Mouse (Mus musculus): ENCODE results near the gene Gm3336. TPM values are rescaled to one million over a fixed set of nuclear protein-coding genes. Genes with fewer than 3 reads are reported as not detected.

Gm3336 gene
- not detected for total RNA-seq (2021)

- DNase-seq (ENCODE audit: extremely low spot score in 1 of 2, low spot score in 1 of 2) = peak in 1 of 2 experiments; percentile 67
Measured at GRCm38 (mm10) chr8:70718297-70718696, at the start of gene Gm3336. Gm3336 (plus strand) TSS chr8:70718543.

GRCm38 (mm10) chr8:70671615-70672324 lies 46.6 kb upstream of the Gm3336 start:
- DNase-seq (ENCODE audit: extremely low spot score in 1 of 2, low spot score in 1 of 2) = no peak

GRCm38 (mm10) chr8:70672325-70673078 lies 45.8 kb upstream of the Gm3336 start:
- peak in 1 of 2 experiments; percentile 25 for DNase-seq (ENCODE audit: extremely low spot score in 1 of 2, low spot score in 1 of 2)

GRCm38 (mm10) chr8:70673079-70673856 lies 45.1 kb upstream of the Gm3336 start, which contains the start of gene Lsm4:
Lsm4 (plus strand) TSS chr8:70673248.
- peak; percentile 96 to 99 for DNase-seq (ENCODE audit: extremely low spot score in 1 of 2, low spot score in 1 of 2)

- DNase-seq (ENCODE audit: extremely low spot score in 1 of 2, low spot score in 1 of 2) = no peak
Measured at GRCm38 (mm10) chr8:70674109-70674508, 44.2 kb upstream of the Gm3336 start.

GRCm38 (mm10) chr8:70674716-70675115 lies 43.6 kb upstream of the Gm3336 start:
- DNase-seq (ENCODE audit: extremely low spot score in 1 of 2, low spot score in 1 of 2) = no peak

GRCm38 (mm10) chr8:70675336-70675735 lies 43.0 kb upstream of the Gm3336 start:
- no peak for DNase-seq (ENCODE audit: extremely low spot score in 1 of 2, low spot score in 1 of 2)

- DNase-seq (ENCODE audit: extremely low spot score in 1 of 2, low spot score in 1 of 2) = no peak
Measured at GRCm38 (mm10) chr8:70677451-70678080, 40.8 kb upstream of the Gm3336 start.

- no peak for DNase-seq (ENCODE audit: extremely low spot score in 1 of 2, low spot score in 1 of 2)
Measured at GRCm38 (mm10) chr8:70678679-70679078, 39.7 kb upstream of the Gm3336 start.

GRCm38 (mm10) chr8:70679404-70679803 lies 38.9 kb upstream of the Gm3336 start:
- no peak for DNase-seq (ENCODE audit: extremely low spot score in 1 of 2, low spot score in 1 of 2)

GRCm38 (mm10) chr8:70680039-70680438 lies 38.3 kb upstream of the Gm3336 start:
- no peak for DNase-seq (ENCODE audit: extremely low spot score in 1 of 2, low spot score in 1 of 2)

GRCm38 (mm10) chr8:70681410-70681809 lies 36.9 kb upstream of the Gm3336 start:
- DNase-seq (ENCODE audit: extremely low spot score in 1 of 2, low spot score in 1 of 2) = no peak

GRCm38 (mm10) chr8:70682193-70682592 lies 36.1 kb upstream of the Gm3336 start:
- DNase-seq (ENCODE audit: extremely low spot score in 1 of 2, low spot score in 1 of 2) = no peak

GRCm38 (mm10) chr8:70682692-70683091 lies 35.7 kb upstream of the Gm3336 start:
- DNase-seq (ENCODE audit: extremely low spot score in 1 of 2, low spot score in 1 of 2) = no peak

GRCm38 (mm10) chr8:70684291-70684690 lies 34.1 kb upstream of the Gm3336 start:
- DNase-seq (ENCODE audit: extremely low spot score in 1 of 2, low spot score in 1 of 2) = peak in 1 of 2 experiments; percentile 45

- no peak for DNase-seq (ENCODE audit: extremely low spot score in 1 of 2, low spot score in 1 of 2)
Measured at GRCm38 (mm10) chr8:70687576-70687975, 30.8 kb upstream of the Gm3336 start.

GRCm38 (mm10) chr8:70688136-70688535 lies 30.2 kb upstream of the Gm3336 start:
- no peak for DNase-seq (ENCODE audit: extremely low spot score in 1 of 2, low spot score in 1 of 2)

GRCm38 (mm10) chr8:70689892-70690390 lies 28.4 kb upstream of the Gm3336 start:
- no peak for DNase-seq (ENCODE audit: extremely low spot score in 1 of 2, low spot score in 1 of 2)

- DNase-seq (ENCODE audit: extremely low spot score in 1 of 2, low spot score in 1 of 2) = no peak
Measured at GRCm38 (mm10) chr8:70691230-70691629, 27.1 kb upstream of the Gm3336 start.

GRCm38 (mm10) chr8:70691727-70692231 lies 26.6 kb upstream of the Gm3336 start:
- peak in 1 of 2 experiments; percentile 27 for DNase-seq (ENCODE audit: extremely low spot score in 1 of 2, low spot score in 1 of 2)
